Mouse (Mus musculus): ENCODE measurements around the gene Ggta1. TPM values are rescaled to one million over a fixed set of nuclear protein-coding genes. Genes with fewer than 3 reads are reported as not detected.

Gene Ggta1
- polyA plus RNA-seq (2012; rRNA removed) = 16.5 and 17.1 TPM in 2 replicates

DNA sequence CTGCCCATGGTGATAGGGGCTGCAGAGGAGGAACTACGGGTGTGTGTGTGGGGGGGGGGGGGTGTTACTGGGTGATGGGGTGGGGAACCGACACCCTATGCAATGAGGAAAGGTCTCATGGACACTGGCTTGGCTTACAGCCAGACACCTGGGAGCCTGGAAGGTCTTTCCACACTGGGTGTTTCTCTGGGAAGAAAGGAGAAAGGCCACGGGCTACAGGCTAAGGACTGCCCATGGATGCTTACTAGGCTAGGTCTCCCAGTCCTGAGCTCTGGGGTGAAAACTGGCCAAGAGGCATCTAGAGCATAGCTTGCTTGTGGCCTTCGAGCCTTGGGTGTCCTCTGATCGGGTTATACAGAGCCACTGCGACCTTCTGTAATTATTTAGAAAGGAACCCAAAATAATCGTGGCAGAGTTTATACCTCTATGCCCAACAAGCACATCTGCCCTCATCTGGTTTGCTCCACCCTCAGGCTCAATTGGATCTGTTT, at the start of gene Ggta1:
Ggta1 (minus strand) TSS at position 441 of the 491 bp plus-strand sequence.
- no peak for DNase-seq (ENCODE audit: low spot score)

DNA sequence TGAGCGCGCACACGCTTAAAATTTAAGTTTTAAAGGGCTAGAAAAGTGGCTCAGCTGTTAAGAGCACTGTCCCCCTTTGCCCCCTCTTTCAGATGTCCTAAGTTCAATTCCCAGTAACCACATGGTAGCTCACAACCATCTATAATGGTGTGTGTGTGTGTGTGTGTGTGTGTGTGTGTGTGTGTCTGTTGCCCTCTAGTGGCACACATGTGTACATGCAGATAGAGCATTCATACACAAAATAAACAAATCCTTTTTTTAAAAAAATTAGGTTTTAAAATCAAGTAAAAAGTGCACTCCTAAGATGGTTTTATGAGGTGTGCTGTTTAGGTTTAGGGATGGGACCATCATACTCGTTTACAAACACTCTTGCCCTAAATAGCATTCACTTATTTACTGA, 49.2 kb upstream of the Ggta1 start:
- DNase-seq (ENCODE audit: low spot score) = no peak

DNA sequence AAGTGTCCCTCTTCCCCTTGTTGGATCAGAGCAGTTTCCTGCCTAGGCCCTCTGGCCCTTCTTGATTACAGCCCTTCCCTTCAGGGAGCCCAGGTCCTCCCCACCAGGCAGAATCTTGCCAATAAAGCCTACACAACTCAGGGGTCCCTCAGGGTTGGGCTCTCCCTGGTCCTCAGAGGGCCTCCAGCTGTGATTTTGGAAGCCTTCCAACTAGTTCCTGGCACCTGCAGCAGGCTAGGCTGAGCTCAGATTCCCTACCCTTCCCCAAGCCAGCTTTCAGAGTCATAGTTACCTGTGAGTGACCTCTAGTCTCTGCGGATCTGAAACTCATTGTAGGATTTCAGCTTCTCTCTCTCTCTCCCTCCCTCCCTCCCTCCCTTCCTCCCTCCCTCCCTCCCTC, 47.9 kb upstream of the Ggta1 start:
- DNase-seq (ENCODE audit: low spot score) = no peak

DNA sequence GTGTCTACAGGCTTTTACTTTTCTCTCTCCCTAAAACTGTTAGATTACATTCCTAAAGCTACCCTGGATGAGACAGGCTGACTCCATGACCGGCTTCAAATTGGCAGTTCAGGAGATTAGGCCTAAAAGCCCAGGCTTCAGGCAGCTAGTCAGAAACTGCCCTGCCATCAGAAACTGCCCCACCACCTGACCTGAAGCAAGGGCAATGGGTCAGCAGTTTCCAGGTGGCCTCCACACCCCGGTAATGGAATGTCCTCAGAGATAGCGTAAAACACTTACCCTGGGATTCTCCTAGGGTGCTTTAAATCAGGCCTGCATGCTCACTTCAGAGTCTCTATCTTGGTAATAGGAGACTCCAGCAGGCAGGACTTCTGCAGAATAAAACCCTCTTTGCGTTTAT, 46.9 kb upstream of the Ggta1 start:
- no peak for DNase-seq (ENCODE audit: low spot score)

DNA sequence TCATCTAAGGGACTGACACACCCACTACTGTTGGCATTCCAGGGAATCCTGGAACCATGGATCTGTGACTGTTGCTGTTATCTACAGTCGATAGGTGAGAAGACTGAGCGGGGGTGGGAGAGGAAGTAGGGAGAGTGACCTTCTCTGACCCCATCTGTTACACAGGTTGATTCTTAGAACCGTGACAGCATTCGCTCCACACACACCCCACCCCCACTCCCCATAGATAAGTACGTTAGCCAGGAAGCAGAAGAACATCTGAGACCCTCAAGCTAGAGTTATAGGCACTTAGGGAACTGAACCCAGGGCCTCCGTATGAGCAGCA, 46.3 kb upstream of the Ggta1 start:
- DNase-seq (ENCODE audit: low spot score) = no peak

DNA sequence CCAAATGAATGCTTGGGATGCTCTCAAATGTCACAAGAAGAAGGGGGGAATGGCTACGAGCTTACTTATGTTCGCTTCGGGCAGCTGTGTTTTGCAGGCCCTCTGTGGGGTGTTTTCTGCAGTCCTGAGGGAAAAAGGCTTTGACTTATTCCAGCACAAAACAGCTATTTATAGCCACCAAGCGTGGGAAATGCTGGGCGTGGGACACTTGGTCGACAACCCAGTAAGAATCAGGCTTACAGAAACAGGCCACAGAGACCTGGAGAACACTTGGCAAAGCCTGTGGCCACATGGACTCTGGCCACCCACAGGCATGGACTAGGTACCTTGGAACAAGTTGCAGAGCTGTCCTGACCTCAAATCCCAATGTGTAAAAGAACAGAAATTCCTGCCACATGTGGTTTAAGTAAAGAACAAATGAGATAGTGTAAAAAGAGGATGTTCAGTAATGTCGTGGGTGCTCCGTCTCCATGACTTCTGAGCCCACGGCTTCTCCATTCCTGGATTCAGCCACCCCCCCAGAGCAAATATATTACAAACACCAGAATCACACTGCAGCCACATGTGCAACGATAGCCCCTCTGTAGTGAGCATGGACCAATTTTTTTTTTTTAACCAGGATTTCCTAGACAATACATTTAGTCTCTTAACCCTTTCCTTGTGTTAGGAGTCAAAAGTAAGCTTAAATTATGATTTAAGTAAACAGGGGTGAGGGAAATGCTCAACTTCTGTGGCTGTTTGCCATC, 45.7 kb upstream of the Ggta1 start:
- DNase-seq (ENCODE audit: low spot score) = no peak

DNA sequence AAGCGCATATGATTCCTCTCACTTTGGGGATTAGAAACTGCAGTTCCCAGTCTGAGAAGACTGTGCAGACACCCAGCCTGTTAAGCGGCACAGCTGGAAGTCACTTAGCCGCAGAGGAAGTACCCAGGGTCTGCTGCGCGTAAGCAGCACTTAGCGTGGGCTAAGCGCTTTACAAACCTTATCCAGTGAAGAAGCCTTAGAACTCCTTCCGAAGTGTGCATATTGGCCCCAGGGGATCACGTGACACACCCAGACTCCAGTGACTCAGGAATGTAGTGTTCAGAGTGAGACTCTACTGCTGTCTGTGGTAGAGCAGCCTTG, 44.1 kb upstream of the Ggta1 start:
- DNase-seq (ENCODE audit: low spot score) = no peak

DNA sequence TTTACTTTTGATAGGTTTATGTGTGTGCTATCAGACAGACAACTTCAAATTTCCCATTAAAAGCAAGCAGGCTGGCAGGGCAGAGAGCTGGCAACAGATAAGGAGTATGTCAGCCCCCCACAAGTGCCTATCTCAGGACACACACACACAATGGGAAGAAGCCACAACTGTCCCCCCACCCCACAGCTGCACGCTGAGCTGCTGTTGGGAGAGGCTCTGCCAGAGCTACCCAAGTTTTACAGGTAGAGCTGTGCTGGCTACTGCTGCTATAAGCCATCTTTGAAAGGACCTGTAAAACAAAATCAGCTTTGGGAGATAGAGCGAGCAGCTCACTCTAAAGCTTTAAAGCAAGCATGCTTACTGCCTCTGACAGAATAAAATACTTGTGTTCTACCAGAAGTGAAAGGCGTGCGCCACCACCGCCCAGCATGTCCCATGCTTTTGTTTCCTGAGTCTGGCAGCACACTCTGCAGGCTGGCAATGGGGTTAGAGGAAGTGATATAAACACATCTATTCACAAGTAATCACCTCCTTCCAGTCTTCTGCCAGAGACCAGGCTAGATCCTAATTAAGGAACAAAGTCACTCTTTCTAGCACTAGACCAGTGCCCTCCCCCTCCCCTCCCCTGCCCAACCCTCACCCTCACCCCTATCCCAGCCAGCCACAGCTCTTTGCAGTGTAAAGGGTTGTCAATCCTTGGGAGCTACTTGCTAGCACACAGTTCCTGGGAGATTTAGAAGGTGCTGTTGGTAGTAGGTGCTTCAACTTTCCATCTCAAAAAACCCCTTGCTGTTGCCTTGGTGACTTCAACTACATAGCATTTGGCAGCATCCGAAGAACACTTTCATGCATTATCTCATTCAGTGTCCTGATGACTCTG, 43.5 kb upstream of the Ggta1 start:
- DNase-seq (ENCODE audit: low spot score) = no peak

DNA sequence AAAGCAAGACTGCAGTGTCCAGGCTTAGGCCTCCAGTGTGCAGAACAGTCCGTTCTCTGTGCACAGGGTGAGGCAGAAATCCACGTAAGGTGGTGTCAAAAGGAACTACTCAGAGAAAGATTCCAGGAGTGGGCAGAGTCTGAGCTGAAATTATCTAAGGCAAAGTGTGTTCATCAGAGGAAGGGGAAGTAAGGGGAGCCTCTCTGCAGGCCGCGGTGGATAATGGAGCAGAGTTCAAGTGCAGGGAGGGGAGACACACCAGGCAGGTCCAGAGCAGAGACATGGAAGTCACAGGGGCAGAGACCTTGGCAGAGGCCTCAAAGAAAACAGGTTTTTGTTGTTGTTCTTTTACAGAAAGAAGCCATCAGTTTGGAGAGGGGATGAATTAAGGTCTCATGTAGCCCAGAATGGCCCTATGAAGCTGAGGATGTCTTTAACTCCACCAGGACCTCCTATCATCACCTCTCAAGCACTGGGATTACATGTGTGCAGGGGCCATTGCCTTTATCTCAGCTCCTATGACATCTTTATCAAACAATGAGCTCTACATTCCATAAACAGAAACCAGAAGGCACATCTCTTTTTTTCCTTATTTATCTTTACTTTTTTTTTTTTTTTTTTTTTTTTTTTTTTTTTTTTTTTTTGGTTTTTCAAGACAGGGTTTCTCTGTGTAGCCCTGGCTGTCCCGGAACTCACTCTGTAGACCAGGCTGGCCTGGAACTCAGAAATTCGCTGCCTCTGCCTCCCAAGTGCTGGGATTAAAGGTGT, 42.7 kb upstream of the Ggta1 start:
- DNase-seq (ENCODE audit: low spot score) = no peak

DNA sequence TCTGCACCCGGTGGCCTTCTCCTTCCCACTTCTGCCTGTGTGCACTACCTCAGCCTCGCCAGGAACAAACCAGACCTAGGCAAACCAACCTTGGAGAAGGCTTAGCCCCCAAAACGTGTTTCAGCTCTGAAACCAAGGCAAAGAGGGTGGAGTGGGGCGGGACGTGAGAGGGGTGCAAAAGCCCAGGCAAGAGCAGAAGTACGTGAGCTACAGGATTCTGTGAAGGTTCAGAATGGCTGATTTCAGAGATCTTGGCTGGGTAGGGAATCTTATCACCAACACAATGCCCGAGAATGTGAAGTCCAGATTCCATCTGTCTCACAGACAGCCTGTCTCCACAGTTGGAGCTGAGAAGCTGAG, 41.4 kb upstream of the Ggta1 start:
- DNase-seq (ENCODE audit: low spot score) = no peak

DNA sequence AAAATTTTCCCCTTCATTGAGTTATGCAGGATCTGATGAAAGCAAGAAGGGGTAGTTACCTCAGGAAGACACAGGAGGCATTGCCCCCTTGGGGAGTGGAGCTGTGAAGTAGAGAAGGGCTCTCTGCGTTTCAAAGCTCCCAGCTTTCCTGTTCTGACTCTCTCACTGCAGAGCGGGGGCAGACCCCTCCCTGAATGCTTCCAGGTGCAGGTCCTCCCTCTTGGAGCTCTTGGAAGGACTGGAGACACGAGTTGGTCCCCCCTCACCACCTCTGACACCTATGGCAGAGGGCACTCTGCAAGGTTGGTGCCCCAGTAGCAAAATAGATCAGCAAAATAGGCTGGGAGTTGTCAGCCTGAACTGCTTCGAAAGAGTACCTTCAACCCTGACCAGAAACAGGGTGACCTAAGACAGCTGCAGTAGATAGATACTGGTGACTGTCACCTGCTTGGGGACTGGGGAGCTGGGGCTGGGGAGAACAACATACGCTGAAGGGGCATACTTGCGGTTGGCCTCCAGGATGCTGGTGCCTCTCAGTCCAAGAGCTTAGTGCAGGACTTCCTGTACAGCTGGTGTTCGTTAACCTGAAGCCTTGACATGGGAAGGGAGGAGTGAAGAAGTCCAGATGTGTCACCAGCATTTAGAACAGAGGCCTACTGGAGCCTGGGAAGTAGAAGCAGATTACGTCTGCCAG, 40.8 kb upstream of the Ggta1 start:
- DNase-seq (ENCODE audit: low spot score) = no peak

DNA sequence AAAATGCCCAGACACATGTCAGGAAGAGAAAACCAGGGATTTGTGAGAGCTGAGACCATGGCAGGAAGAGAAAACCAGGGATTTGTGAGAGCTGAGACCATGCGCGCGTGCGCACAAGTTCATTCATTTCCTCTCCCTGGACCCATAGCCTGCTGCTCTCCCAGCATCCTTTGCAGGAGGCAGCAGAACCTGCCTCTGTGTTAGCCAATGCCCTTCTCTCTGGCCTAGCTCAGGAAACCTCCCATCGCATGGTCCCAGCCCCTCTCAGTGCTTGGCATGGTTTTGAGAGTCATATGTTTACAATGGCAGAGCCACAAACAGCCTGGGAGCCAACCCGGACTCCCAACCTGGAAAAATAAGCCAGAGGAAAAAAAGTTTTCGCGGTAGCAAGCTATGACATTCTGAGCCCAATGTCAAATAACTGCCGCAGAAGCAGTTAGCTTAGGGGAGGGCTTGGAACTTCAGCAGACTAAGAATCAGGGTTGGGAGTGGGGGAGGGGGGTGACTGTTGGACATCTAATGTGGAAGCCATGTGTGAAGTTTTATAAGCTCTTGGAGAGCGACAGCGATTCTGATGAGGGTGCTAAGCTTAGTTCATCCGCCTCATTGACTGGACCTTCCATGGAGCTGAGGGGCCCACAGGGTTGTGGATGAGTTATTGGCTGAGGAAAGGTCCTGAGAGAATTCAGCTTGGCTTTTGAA, 40.1 kb upstream of the Ggta1 start:
- no peak for DNase-seq (ENCODE audit: low spot score)

DNA sequence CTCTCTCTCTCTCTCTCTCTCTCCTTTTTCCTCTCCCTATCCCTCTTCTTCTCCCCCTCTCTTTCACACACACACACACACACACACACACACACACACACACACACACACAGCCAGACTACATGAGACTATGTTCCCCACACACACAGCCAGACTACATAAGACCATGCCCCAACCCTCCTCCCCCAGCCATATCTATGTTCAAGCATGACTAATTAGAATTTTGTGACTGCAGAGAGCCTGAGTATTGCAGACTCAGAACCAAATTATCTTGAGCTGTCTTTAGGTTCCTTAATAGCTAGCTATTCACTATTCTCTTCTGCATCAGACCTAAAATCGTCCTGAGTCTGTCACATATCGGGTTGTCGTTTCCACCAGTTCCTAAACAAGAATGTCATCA, 39.5 kb upstream of the Ggta1 start:
- DNase-seq (ENCODE audit: low spot score) = no peak

DNA sequence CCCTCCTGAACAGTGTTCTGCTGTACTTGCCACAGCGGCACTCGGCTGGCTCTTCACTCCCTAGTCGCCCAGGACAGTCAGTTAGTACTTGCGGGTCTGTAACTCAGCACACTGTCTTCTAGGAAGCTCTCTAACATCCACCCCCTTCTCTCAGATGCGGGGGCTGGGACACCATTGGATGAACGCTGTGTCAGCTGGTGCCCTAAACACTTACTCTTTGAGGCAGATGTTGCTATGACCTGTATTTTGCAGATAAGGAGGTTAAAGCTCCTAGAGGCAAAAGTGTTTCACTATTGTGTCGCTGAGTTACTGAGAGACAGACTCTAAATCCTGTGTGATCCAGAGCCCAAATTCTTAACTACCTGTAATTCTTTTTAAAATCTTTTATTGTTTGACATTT, 36.4 kb upstream of the Ggta1 start:
- DNase-seq (ENCODE audit: low spot score) = no peak

DNA sequence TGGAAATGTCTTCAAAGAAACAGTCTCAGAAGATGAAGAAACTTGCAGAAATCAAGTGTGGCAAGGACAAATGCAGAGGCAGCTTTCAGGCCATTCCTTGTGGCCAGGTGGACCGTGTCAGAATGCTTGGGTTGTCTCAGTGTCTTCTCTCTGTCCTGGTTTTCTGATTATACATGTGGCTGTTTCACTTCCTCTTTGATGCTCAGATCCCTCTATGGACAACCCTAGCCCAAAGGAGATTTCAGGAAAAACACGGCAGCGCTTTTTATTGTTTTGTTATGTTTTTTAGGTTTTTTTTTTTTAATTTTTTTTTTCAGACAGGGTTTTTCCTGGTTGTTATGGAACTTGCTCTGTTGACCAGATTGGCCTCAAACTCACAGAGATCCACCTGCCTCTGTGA, 35.9 kb upstream of the Ggta1 start:
- no peak for DNase-seq (ENCODE audit: low spot score)

DNA sequence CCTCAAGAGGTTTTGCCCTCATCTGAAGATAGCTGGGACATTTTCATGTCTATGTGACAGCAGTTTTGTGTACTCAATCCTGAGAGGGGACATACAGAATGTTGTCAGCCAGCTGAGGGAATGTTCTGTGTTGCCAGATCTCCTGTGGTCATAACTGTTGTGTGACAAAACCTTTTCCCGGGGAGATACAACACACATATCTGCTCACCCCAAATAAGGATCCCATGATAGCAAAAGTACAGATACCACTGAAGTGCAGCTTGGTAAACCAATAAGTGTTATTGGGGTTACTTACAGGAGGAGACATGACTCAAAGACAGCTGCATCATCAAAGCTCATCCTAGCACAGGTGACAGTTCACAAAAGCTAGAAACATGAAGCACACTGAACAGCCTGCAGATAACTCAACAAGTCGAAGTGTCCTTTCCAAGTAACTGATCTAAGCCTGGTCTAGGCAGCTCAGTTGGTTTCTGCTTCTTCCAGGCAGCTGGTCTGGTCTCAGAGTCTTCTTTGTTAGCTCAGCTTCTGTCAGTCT, 34.7 kb upstream of the Ggta1 start:
- DNase-seq (ENCODE audit: low spot score) = no peak

DNA sequence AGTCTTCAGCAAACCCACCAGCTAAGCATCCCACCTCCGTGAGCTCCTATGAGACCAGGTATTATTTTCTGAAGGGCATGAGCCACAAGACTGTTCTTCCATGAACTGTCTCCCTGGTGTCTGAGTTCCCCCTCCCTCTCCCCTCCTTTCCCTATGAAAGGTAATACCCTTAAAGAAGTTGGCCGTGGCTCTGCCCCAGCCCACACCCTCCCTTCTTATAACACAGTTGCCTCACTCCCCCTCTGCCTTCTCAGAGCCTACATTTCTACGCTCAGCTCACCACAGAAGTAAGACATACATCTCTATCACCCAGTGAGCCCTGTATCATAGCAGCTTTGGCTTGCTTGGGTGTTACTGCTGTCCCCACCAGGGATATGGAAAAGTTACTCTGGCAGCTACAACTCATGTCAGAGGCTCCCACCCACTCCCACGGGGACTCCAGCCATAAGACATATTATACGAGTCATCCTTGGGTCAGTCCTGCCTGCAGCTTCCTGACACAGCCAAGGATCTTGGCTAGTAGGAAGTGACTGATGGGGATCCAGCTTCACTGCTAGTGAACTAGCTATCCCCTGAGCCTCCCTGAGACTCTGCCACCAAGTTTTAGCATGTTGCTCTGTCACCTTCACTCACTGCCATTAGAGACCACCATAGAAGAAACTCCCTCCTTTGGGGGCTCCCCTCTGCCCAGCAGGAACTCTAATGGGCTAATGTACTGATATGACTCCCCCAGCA, 33.4 kb upstream of the Ggta1 start:
- no peak for DNase-seq (ENCODE audit: low spot score)

DNA sequence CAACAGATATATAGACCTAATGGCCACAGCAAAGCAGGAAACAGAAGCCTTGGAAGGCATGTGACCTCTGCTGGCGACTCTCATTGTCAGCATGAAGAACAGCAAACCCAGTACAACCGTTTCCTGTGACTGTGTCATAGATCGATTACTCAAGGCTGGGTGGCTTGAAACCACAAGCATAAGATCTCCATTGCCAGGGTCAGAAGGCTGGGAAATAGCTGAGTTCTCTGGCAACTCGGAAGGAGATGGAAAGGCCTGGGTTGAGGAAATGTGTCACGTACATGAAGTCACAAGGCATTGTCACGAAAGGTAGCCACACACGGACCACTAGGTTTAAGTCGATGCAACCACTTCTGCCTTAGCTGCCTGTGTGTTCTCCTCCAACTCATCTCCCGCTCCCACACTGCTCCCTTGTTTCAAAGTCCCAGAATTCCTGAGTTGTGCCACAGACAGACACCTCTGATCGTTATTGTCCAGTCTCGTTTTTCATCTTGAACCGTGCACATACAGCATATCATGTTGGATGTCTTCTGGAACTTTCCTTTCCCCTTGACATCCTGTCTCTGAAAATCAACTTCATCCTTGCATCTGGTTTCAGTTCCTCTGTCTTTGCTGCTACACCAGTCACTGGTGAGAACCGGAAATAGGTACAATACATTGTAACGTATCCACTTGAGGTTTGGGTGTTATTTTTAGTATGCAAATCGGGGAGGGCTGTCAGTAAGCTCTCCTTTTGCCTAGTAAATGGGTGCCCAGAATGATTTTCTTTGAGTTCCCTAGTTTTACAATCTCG, 32.7 kb upstream of the Ggta1 start:
- DNase-seq (ENCODE audit: low spot score) = no peak

DNA sequence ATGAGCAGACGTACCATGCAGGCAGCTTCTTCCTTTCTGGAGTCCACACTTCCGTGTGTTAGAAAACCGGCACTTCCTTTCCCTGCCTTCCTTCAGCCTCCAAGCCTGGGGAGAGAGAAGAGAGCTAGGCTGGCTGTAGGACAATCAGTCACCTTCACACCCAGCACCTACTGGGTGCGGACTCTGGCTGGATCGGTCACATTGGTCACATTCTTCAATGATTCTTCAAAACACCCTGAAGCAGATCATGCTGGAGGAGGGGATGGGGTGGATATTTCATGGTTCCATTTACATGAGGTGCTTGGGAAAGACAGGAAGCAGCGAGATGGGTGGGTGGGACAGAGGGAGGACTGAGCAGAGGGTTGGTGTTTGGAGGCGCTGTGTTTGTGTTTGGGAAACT, 30.5 kb upstream of the Ggta1 start:
- no peak for DNase-seq (ENCODE audit: low spot score)

DNA sequence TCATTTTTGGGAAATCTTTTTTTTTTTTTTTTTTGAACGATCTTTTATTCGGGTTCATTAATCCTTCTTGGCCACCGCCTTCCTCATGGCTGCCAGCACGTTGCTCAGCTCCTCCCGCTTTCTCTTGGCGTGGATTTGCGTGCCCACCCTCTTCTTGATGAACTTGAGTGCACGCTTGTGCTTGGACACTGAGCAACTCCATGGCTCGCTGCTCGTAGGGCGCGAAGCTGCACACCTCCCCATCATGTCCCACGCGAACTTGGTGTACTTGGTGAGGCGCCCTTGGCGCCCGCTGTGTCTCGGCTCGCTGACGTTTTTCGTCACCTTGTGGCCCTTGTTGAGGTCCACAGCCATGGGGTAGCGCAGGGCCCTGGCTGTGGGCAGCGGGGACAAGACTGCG, 28.1 kb upstream of the Ggta1 start:
- no peak for DNase-seq (ENCODE audit: low spot score)
